Mouse (Mus musculus) large intestine, adult 2 months (tissue): Measurements from ENCODE around the gene Glrb. TPM values are rescaled to one million over a fixed set of nuclear protein-coding genes. Genes with fewer than 3 reads are reported as not detected.

ENCODE experiments used
- DNase-seq: peaks from one replicate; pipeline ENCODE4 v3.0.0-alpha.2; 2012; ENCODE audit warnings: low read depth, low spot score
- WGBS: fragments of 180-500 bp; shearing (Covaris S2); methylation state at CpG from one replicate; pipeline ENCODE4 v1.1.7; 2018; 5-methylcytosine and 5-hydroxymethylcytosine counted together
- polyA plus RNA-seq: library from polyadenylated mRNA; depleted of rRNA; stranded (reverse); fragments of >200 nt; gene quantifications from 2 replicates; pipeline ENCODE4 v1.2.3, GENCODE M21; 2012; rRNA removed

Glrb gene
- polyA plus RNA-seq, 1 experiment = 0.35 TPM

- WGBS = 58% methylated on average over 5 of the region's 5 CpGs
- DNase-seq = no peak
Observed at GRCm38 (mm10) chr3:80839845-80840244, 73.6 kb downstream of the Glrb start.

DNA sequence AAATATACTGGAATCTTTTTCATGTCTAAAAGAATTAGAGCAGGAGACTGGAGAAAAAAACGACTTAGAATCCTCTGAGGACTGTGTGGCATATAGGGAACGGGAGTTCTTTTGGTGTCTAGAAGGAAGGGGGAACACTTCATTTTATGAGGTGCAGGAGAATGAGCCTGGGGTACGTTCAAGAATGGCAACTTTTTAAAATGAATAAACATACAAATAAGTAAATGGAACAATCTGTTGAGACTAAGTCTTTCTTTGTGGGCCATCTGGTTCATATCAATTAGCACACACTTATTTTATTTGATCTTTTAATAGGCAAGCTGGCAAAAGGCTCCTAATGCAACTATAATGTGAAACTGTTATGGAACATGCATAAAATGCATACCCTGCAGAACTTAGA is 75.9 kb downstream of the Glrb start:
- no peak for DNase-seq
- WGBS = 43% methylated on average over 3 of the region's 3 CpGs

DNA sequence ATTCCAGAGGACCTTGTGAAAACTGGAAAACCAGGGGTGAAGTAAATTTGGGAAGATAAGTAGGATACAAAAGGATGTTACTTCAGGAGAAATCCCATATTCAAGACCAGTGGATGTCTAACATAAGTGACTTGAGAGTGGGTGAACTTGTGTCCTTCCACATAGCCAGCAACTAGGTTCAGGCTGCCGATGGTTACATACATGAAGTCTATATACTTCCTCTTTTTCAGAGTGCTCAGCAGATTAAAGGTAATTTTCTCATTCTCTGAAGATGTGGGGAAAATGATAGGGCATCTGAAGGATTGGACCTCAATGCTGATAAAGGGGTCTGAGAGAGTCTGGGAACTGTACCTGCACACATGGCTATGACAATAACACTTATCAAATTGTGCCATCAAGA is 89.5 kb downstream of the Glrb start:
- DNase-seq = no peak
- 78% methylated on average over 1 of the region's 1 CpGs for WGBS

- WGBS = 95% methylated on average over 1 of the region's 1 CpGs
Observed at GRCm38 (mm10) chr3:80818619-80819018, 94.8 kb downstream of the Glrb start.

DNA sequence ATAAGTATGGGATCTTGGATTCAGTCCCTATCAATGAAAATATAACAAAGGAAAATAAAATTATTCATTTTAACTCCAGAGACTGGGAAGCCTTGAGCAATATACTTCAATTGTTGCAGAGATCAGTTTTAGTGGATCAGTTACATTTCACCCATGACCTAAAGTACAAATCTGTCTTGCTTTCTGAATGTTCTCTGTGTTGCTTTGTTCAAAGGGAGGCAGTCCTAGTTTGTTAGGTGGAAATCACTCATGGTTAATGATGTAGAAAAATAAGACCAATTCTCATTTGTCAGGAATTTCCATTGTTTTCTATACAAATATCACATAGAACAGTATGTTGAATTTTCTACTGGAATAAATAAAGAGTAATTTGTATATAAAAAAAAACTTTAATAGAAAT is 99.7 kb downstream of the Glrb start:
- no peak for DNase-seq

More at GRCm38 (mm10) chr3:80818619-80819018, 94.8 kb downstream of the Glrb start:
- DNase-seq = no peak

DNA sequence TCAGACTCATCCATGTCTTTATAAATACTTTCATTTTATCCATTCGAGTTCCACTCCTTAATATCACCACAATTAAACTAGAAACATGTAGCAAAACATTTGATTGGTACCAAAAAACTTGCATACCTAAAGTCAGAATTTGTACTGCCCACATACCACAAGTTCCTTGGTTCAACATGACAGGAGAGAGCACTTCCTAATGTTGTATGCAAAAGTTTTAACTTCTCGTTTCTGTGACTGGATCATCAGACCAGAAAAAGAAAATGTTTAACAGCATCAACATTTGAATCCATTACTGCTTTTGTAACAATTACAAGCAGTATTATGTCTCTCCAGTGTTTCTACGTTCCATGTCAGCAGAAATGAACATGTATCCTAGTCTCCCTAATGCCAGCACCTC is 101.2 kb downstream of the Glrb start:
- DNase-seq = no peak
- WGBS = 57% methylated on average over 3 of the region's 3 CpGs

DNA sequence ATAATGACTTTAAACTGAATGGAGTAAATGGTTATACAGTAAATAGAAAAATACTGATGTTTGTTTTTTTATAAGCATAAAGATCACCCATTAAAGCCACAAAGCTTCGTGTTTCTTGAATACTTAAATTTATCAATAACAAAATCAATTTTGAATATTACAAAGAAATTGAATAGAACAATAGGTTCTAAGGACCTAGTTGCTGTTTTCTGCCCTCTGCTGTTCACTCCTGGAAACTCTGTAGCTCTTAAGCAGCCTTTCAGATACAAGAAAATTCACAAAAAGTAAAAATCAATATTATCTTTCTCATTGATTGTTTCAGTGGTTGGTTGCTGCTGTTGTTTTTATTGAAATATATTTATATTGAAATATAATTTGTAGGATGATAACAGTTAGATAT is 108.1 kb downstream of the Glrb start:
- DNase-seq = no peak
- WGBS = 6% methylated on average over 1 of the region's 1 CpGs

GRCm38 (mm10) chr3:80803811-80804210 is 109.6 kb downstream of the Glrb start:
- DNase-seq = no peak
- WGBS = 64% methylated on average over 1 of the region's 1 CpGs

DNA sequence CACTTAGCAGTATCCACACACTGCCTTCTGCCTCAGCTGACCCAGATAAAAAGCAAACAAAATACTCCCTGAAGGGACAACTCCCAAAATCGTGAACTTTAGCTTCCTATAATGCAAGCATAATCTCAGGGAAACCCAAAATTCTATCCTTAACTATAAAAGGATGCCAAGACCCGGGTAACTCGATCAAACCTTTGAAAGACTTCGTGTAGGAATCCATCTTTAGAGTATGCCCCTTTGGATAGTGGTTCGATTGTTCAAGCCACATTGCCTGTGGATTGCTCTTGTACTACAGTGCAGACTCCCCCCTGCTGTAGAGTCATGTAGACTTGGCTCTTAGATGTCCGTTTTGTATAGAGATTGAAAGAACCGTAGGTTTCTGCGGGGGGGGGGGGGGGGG is 110.2 kb downstream of the Glrb start:
- DNase-seq = no peak
- 58% methylated on average over 8 of the region's 8 CpGs for WGBS

GRCm38 (mm10) chr3:80802596-80803081 is 110.8 kb downstream of the Glrb start, which contains the start of gene Gria2:
Gene Gria2, minus strand, starts transcription at chr3:80802835.
- no peak for DNase-seq
- 3% methylated on average over 35 of the region's 35 CpGs for WGBS

DNA sequence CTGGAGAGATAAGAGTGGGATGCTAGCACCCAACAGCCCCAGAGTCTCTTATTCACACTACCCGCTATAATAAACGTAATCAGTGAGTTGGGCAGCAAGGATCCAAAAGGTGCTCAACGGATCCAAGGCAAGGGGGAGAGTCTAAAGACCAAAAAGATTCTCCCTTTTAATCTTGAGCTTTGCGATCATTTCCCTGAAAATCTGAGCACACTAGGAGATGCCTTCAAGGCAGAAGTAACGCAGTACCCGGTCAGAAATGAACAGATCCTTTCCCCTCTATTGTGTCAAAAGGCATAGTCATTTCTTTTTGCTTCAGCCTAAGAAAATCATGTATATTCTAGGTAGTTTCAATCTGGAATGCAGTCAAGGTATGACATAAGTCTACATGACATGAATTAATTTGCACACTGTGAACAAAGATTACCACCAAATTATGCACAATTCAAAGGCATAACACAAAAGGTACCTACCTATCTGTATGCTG is 111.6 kb downstream of the Glrb start:
- DNase-seq = no peak
- WGBS = 41% methylated on average over 6 of the region's 6 CpGs

DNA sequence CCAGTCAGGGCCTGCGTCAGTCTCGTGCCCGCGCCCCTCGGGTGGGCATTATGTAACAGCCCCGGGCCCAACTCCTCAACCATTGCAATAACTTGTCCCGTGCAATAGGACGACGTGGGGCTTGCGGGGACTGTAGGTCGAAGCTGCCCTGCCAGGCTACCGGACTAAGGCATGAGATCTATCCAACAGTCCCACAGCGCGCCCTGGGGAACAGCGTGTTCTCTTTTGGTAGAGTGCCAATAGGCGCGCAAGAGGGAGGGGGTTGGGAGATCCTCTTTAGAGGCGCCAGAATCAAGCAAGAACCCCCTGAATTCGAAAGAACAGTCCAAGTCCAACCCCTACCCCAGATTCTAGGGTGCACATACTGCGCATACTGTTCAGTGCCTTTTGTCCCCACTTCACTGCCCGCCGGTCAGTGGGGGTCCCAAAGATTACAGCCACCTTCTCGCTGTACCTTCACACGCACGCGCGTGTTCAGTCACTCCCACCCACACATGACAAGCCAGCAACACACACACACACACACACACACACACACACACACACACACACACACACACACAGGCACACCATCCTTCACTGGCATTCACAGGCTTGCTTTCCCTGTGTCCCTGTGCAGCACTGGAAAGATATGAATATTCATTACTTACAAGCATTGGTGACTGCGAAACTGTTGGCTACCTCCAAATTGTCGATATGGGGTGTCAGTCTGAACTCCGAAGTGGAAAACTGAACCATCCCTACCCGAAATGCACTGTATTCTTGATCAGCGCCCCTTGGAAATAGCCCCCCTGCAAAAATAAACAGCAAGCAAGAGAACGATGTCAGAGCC is 112.2 kb downstream of the Glrb start:
- WGBS = 17% methylated on average over 33 of the region's 33 CpGs

DNA sequence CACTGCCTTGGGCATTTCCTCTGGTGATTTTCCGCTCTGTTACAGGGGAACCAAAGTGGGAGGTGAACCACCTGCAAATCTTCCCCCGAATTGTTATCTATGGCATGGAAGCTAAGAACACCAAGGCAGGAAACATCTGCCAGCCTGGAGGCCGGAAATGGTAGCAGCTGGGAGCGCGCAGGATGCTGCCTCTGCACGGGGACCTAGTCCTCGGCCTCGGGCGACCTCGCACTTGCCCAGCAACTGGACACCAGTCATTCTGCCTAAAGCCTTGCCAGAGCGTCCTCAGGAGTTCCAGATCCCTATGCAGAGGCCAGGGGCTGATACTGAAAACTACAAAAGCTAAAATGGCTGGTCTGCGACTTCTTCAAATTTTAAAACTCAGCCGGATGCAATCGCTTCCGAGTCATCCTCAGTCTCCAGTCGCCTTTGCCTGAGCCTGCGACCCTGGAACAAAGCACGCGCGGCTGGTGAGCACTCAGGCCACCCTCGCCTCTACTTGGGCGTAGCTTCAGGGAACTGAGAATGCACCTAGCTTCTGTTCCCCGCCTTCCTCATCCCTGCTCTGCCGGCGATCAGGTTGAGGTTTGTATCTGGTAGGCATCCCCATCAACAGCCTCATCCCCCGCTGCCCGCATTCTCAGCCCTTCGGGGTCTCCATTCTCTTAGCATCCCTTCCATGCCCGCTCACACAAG is 113.0 kb downstream of the Glrb start:
- no peak for DNase-seq
- WGBS = 22% methylated on average over 29 of the region's 29 CpGs

More for the DNA sequence above, 112.2 kb downstream of the Glrb start:
- DNase-seq = no peak

DNA sequence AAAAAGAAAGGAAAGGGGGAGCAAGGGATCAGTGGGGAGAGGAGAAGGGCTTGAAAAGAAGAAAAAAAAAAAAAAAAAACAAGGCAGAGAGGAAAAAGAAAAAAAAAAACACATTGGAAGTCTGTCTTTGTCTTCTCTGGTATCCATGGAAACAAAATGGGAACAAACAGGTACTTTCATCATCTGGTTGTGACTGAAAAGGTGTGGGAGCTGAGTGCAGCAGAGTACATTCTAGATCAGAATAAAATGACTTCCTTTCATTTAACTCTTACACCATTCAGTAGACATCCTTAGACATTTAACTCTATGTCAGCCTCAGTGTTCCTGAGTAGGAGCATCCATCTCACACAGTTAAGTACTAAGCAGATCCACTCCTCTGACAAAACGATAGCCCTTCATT is 115.5 kb downstream of the Glrb start:
- DNase-seq = no peak
- WGBS = 73% methylated on average over 1 of the region's 1 CpGs

- no peak for DNase-seq
Observed at GRCm38 (mm10) chr3:80796764-80797163, 116.7 kb downstream of the Glrb start.

DNA sequence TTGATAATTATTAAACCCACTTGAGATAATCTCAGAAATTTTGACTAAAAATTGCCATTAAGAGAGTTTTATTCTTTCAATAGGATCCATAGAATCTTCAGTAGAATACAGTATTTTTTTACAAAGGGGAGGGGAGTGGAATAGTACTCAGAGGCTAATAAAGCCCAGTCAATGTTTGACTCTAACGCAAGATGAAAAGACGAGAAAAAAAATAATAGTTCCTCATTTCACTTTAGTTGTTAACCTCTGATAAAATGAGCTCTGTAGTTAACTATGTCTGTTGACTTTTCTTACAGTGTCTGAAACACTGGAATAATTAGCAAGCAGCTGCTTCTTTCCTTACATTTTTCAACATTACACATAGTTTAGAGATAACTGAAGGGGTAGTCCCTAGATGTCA is 118.2 kb downstream of the Glrb start:
- 34% methylated on average over 2 of the region's 2 CpGs for WGBS
- no peak for DNase-seq

Other genes starting within 250 kb of the Glrb start
- gene Gria2, start 110.8 kb downstream of the Glrb start, polyA plus RNA-seq = 0.08 and 0.15 TPM in 2 replicates
- 2.7 and 3.9 TPM in 2 replicates for gene Pdgfc, start 122.8 kb upstream of the Glrb start, polyA plus RNA-seq